Mouse (Mus musculus) G1E-ER4 (cell line): ENCODE measurements around the gene Eef1e1. TPM values are rescaled to one million over a fixed set of nuclear protein-coding genes. Genes with fewer than 3 reads are reported as not detected.
A peak's percentile ranks its signal among the peaks of the same experiment; 100 is the strongest.

Experiments used
- GATA1 ChIP-seq: IDR thresholded peaks from one replicate; pipeline ENCODE4 v1.8.0; 2012; ENCODE audit warnings: low read length, inconsistent platforms
- polyA plus RNA-seq: library from polyadenylated mRNA; stranded (reverse); fragments of >175 nt; gene quantifications from 2 replicates; pipeline ENCODE4 v1.2.3, GENCODE M21; 2012

Eef1e1 gene
- polyA plus RNA-seq, result 47.8 and 62.0 TPM in 2 replicates

DNA sequence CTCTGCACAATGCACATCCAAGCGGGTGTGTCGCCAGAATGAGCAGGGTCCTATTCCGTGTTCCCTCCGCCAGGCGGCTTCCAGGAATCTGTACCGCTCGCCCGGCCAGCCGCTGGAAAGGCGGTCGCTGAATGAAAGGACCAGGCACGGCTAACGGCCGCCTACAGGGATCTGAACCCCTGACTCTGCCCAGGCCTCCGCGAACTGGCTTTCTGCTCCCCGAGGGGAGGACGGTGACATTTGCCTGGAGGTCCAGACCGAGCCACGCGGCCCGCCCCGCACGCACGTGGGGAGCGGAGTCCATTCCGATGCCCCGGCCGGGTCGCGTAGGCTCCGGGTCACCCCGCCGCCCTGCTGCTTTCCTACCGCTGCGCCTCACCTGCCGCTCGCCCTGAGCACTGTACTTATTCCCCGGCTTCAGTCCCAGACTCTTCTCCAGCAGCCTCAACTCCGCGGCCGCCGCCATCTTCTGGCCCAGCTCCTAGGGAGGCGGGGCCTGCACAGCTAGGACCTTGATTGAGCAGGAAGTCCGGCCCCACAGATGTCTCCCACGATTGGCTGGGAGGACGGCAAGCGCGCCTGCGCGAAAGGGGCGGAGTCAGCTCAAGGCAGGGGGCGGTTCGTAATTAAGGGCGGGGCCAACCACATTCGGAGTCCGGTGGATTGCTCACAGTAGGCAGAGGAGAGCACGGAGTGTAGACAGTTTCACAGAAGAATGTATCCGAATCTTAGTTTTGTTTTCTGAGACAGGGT is at the start of gene Eef1e1:
Gene Eef1e1, minus strand, starts transcription at position 531 of the 753 bp plus-strand sequence.
- no peak for TF ChIP-seq GATA1

DNA sequence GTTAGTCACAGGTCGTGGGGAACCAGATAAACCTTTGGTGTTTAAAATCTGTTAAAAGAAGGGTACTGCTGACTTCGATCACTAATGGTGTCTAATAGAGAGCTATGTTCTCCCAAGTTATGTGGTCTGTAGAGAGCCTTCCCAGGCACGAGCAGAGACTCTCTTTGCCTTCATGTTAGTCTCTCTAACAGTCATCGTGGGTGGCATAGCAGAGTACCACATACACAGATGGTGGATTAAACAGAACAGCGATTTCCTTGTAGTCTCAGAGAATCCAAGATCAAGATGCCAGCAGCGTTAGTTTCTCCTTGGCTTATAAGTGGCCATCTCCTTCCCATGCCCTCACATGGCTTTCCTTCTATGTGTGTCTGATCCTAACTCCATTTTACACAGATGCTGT is 32.0 kb upstream of the Eef1e1 start:
- TF ChIP-seq GATA1, result no peak

- no peak for TF ChIP-seq GATA1
Observed at GRCm38 (mm10) chr13:38690028-38690427, 31.2 kb upstream of the Eef1e1 start.

DNA sequence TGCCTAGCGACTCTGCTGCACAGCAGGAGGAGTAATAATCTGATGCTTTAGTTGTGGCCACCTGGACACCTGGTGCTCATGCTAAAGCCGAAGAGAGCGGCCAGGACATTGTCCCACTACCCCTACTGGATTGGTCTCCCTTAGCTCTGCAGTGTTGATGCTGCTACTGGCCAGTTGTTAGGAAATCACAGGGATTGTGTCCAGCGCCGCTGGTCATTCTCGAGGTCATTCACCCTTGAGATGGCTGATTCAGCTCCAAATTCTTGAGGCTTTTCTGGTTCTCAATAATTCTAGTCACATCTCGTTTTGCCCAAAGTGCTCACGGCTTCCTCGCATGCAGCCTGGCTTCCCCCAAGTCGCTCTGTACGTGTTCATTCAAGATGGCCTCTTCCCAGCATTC is 29.9 kb upstream of the Eef1e1 start:
- TF ChIP-seq GATA1, result no peak

GRCm38 (mm10) chr13:38672336-38672735 is 13.5 kb upstream of the Eef1e1 start:
- TF ChIP-seq GATA1, result no peak

DNA sequence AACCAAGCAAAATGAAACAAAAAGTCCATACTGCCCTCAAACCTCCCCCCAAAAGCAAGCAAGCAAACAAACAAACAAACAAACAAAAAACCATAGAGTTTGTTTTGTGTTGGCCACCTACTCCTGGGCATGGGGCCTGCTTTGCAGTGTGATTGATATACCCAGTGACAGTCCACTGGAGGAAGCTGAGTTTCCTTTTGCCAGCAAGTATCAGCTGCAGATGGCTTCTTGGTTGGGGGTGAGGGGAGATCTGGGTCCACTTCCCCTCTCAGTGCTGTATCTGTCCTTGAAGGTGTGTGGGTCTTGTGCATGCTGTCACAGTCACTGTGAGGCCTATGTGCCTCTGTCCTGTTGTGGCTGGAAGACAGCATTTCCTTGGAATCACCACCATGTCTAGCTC is 11.2 kb upstream of the Eef1e1 start:
- TF ChIP-seq GATA1, result no peak

- no peak for TF ChIP-seq GATA1
Observed at GRCm38 (mm10) chr13:38668514-38668913, 9.7 kb upstream of the Eef1e1 start.

DNA sequence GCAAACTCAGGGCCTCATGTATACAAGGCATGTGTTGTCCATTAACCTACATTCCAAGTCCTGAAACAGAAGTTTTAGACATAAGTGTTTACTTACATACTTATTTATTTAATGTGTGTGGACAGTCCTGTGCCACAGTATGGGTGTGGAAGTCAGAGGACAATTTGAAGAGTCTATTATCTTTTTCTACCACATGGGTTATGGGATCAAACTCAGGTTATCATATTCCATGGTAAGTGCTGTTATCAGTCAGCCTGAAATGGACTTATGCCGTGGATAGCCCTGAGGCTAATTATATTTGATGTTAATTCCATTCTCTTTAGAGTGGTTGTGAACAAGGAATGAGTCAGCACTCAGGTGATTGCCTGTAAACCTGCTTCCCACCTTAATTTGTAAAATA is 5.9 kb upstream of the Eef1e1 start:
- peak; percentile 12 for TF ChIP-seq GATA1

DNA sequence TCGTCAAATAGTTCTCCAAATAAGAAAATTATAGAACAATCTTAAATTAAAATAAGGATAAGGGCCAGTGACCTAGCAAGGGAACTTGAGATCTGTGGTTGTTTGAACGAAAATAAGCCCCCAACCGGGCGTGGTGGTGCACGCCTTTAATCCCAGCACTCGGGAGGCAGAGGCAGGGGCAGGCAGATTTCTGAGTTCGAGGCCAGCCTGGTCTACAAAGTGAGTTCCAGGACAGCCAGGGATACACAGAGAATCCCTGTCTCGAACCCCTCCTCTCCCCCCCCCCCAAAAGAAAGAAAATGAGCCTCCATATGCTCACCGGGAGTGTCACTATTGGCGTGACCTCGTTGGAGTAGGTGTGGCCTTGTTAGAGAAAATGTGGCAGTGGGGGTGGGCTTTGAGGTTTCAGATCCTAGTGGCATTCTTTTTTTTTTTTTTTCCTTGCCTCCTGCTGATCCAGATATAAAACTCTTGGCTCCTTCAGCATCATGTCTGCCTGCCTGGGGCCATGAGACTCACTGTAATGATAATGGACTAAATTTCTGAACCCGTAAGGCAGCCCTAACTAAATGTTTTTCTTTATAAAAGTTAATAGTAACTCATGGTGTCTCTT is 772 bp upstream of the Eef1e1 start:
- no peak for TF ChIP-seq GATA1

DNA sequence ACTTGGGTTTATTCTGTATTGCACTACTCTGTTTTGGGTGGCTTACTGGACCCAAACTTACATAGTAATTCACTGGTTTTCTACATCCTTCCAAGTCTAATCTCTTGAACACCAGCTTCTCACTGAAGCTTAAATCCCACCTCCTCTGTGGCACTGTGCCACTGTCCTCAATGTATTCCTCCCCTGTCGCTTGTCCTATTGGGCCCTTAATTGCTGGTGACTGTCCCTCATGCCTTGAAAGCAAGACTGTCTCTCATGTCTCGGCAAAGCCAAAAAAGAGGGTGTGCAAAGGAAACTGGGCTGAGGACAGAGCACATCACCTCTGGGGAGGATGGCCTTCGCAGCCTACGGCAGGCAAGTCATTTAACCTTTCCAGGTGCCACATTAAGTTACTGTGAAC is 993 bp downstream of the Eef1e1 start:
- no peak for TF ChIP-seq GATA1

- no peak for TF ChIP-seq GATA1
Observed at GRCm38 (mm10) chr13:38650292-38650691, 8.6 kb downstream of the Eef1e1 start.

DNA sequence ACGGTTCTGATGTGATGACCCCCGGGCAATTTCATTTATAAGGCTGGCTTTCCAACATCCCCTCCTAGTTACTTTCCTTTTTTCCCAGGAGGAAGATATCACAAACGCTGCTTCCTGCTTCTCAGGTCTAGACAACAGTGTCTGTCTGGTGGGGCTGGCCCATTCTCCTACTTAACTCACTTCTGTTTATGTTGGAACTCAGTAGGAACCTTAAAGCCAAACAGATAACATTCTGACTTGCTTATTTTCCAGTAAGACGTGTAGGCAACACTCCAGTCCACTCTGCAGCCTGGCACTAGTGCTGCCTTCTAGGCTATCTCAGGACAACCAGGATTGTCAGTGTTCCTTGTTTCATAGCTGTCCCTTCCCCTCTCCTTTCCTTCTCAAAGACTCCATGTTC is 9.8 kb downstream of the Eef1e1 start:
- TF ChIP-seq GATA1, result no peak

- no peak for TF ChIP-seq GATA1
Observed at GRCm38 (mm10) chr13:38641414-38641813, 17.4 kb downstream of the Eef1e1 start.

- no peak for TF ChIP-seq GATA1
Observed at GRCm38 (mm10) chr13:38640961-38641360, 17.9 kb downstream of the Eef1e1 start.

GRCm38 (mm10) chr13:38638694-38639093 is 20.2 kb downstream of the Eef1e1 start:
- no peak for TF ChIP-seq GATA1

- TF ChIP-seq GATA1, result no peak
Observed at GRCm38 (mm10) chr13:38634800-38635269, 24.0 kb downstream of the Eef1e1 start, which contains the start of gene Bloc1s5. Bloc1s5 (minus strand) TSS chr13:38635109.

GRCm38 (mm10) chr13:38634256-38634799 is 24.5 kb downstream of the Eef1e1 start:
- TF ChIP-seq GATA1, result no peak
